21 mouse cellular contexts compared by ENCODE assay signal in genomic region chr1:90239336-90240225, GRCm38 (mm10). TPM values are rescaled to one million over a fixed set of nuclear protein-coding genes. Genes with fewer than 3 reads are reported as not detected.
DNase-seq lines count a peak whose midpoint lies in the region; ATAC-seq lines count a peak whose summit lies in the region.
"Had no signal": no experiment of that assay in that cellular context is flagged by ENCODE, and none has a peak within 500 bp of the region (broad histone marks: within the 10 kb centered on the region; RNA-seq: fewer than 3 reads in every experiment).

No protein-coding gene starts in this region.

- H3K9ac ChIP-seq in heart, embryonic 11.5 days (ENCODE audit: low read depth, low read length), result no peak overlapping the region
- H3K9ac ChIP-seq: hindbrain, embryonic 15.5 days; kidney, embryonic 15.5 days; limb, embryonic 13.5 days; lung, embryonic 15.5 days had no signal

- H3K4me3 ChIP-seq in heart, embryonic 11.5 days (ENCODE audit: low read depth, low read length), result no peak overlapping the region
- H3K4me3 ChIP-seq: hindbrain, embryonic 15.5 days; kidney, embryonic 15.5 days; limb, embryonic 13.5 days; lung, embryonic 15.5 days; midbrain, embryonic 10.5 days had no signal

- 77% methylated on average over 16 of the region's 16 CpGs for WGBS in heart, embryonic 11.5 days (ENCODE audit: insufficient replicate concordance)

- intact Hi-C loops in heart, postnatal 25 days (cut with DNase I), result no loop called here

- no peaks in the 10 kb centered on the region for H3K27me3 ChIP-seq in heart, embryonic 11.5 days (ENCODE audit: control insufficient read depth, insufficient read depth, low read length)
- H3K27me3 ChIP-seq: hindbrain, embryonic 15.5 days; kidney, embryonic 15.5 days; limb, embryonic 13.5 days had no signal

- peaks cover 28% of the 10 kb centered on the region for H3K4me1 ChIP-seq in heart, embryonic 11.5 days (ENCODE audit: control insufficient read depth, insufficient read depth, low read length)
- H3K4me1 ChIP-seq: hindbrain, embryonic 15.5 days; lung, embryonic 15.5 days had no signal

- ATAC-seq in heart, embryonic 11.5 days (replicated peaks; ENCODE audit: insufficient number of reproducible peaks, low FRiP score, low TSS enrichment), result no peak
- ATAC-seq: intestine, embryonic 16.5 days had no signal

- H3K27ac ChIP-seq in heart, embryonic 11.5 days (ENCODE audit: low read depth, low read length), result peak overlapping the region; percentile 80; the same call in 1 of the 2 replicates
- H3K27ac ChIP-seq: hindbrain, embryonic 15.5 days; kidney, embryonic 15.5 days; limb, embryonic 13.5 days; lung, embryonic 15.5 days; macrophage had no signal

- no peak for DNase-seq in heart, postnatal 25 days (ENCODE audit: low spot score)
- peak; percentile 92 for DNase-seq in Muller cell, postnatal 12 days (ENCODE audit: inconsistent ontology term)
- peak; percentile 81 for DNase-seq in adrenal gland, adult 8-10 months
- peak; percentile 43 for DNase-seq in fibroblast of lung, adult 2 months (ENCODE audit: low read depth)
- no peak for DNase-seq in kidney, adult 9 months
- no peak for DNase-seq in right cerebral cortex, postnatal 25 days
- DNase-seq: cerebellum, adult 11 months; cerebellum, postnatal 36 days; heart, postnatal 36 days; kidney, postnatal 4 days; right cerebral cortex, postnatal 14 days had no signal

- H3K4me2 ChIP-seq in heart, embryonic 11.5 days, result no peak overlapping the region
- H3K4me2 ChIP-seq: hindbrain, embryonic 15.5 days; kidney, embryonic 15.5 days; limb, embryonic 13.5 days; lung, embryonic 15.5 days had no signal

- H3K9me3 ChIP-seq in heart, embryonic 11.5 days (replicated peaks; ENCODE audit: control insufficient read depth, low read length), result no peaks in the 10 kb centered on the region
- H3K9me3 ChIP-seq: hindbrain, embryonic 15.5 days; kidney, embryonic 15.5 days; limb, embryonic 13.5 days; lung, embryonic 15.5 days; midbrain, embryonic 10.5 days had no signal

- H3K36me3 ChIP-seq in heart, embryonic 11.5 days (ENCODE audit: control insufficient read depth, insufficient read depth, low read length), result no peaks in the 10 kb centered on the region
- H3K36me3 ChIP-seq: hindbrain, embryonic 15.5 days; kidney, embryonic 15.5 days; limb, embryonic 13.5 days; lung, embryonic 15.5 days; midbrain, embryonic 10.5 days had no signal

RNA-seq across cellular contexts. Expression of gene Ackr3, which starts 35.8 kb away (rescaled TPM):
- 45.3 and 50.2 TPM in 2 replicates for polyA plus RNA-seq in heart, embryonic 11.5 days (2014; fragmentation: Nextera tagmentation; extraction: Ambion mirVana)
- total RNA-seq in heart, postnatal 25 days (2021), result 10 to 100 TPM; 64.4 to 75.8 TPM
- 10 to 100 TPM; 20.0 to 86.1 (median 59.0) TPM for total RNA-seq in adrenal gland, adult 8-10 months (2022)
- total RNA-seq: granulocyte monocyte progenitor cell, adult 5-6 weeks; neutrophil, adult 5-6 weeks had no signal
- polyA plus RNA-seq: macrophage had no signal

Comparison
In these comparisons a context has a peak if more than half of its experiments do, and no peak if none do; other contexts are left out.
1. DNase-seq: peak in Muller cell, postnatal 12 days (single experiment), adrenal gland, adult 8-10 months (single experiment) and fibroblast of lung, adult 2 months (single experiment); none in heart, postnatal 25 days (single experiment), kidney, adult 9 months (single experiment) and right cerebral cortex, postnatal 25 days (single experiment).